Mouse (Mus musculus) spleen, postnatal 14 days (tissue): ENCODE data around the gene Plin5.
A peak's percentile ranks its signal among the peaks of the same experiment; 100 is the strongest.

Experiments used
- DNase-seq, 2 experiments: peaks; one replicate each; pipeline ENCODE4 v3.0.0; 2021 to 2022; ENCODE audit warnings: low spot score in 2 of 2

Gene Plin5

GRCm38 (mm10) chr17:56117251-56117710 is at the start of gene Plin5:
TSS of gene Plin5 (minus strand) at chr17:56117596.
- DNase-seq, result no peak

- DNase-seq, result no peak
Observed at GRCm38 (mm10) chr17:56165671-56166070, 48.3 kb upstream of the Plin5 start.

- DNase-seq, result no peak
Observed at GRCm38 (mm10) chr17:56164510-56164909, 47.1 kb upstream of the Plin5 start.

GRCm38 (mm10) chr17:56163523-56164102 is 46.2 kb upstream of the Plin5 start:
- no peak for DNase-seq

- DNase-seq, result peak; percentile 73 to 87
Observed at GRCm38 (mm10) chr17:56162231-56162774, 44.9 kb upstream of the Plin5 start, which contains the start of gene Tnfaip8l1. TSS of gene Tnfaip8l1 (plus strand) at chr17:56162477.

- no peak for DNase-seq
Observed at GRCm38 (mm10) chr17:56159729-56160128, 42.3 kb upstream of the Plin5 start.

- DNase-seq, result no peak
Observed at GRCm38 (mm10) chr17:56153643-56154042, 36.2 kb upstream of the Plin5 start.

- no peak for DNase-seq
Observed at GRCm38 (mm10) chr17:56149897-56150296, 32.5 kb upstream of the Plin5 start.

GRCm38 (mm10) chr17:56148790-56149618 is 31.6 kb upstream of the Plin5 start:
- no peak for DNase-seq

GRCm38 (mm10) chr17:56148280-56148679 is 30.9 kb upstream of the Plin5 start:
- no peak for DNase-seq

GRCm38 (mm10) chr17:56147420-56147819 is 30.0 kb upstream of the Plin5 start:
- DNase-seq, result no peak

GRCm38 (mm10) chr17:56146131-56146530 is 28.7 kb upstream of the Plin5 start:
- DNase-seq, result no peak

GRCm38 (mm10) chr17:56144546-56144945 is 27.1 kb upstream of the Plin5 start:
- DNase-seq, result no peak

GRCm38 (mm10) chr17:56141702-56142605 is 24.6 kb upstream of the Plin5 start:
- no peak for DNase-seq

- no peak for DNase-seq
Observed at GRCm38 (mm10) chr17:56139858-56140595, 22.6 kb upstream of the Plin5 start, which contains the start of gene Sema6b. TSS of gene Sema6b (minus strand) at chr17:56140343.

- no peak for DNase-seq
Observed at GRCm38 (mm10) chr17:56139355-56139754, 22.0 kb upstream of the Plin5 start.

- DNase-seq, result no peak
Observed at GRCm38 (mm10) chr17:56137839-56138613, 20.6 kb upstream of the Plin5 start.

GRCm38 (mm10) chr17:56136558-56136957 is 19.2 kb upstream of the Plin5 start:
- DNase-seq, result no peak

GRCm38 (mm10) chr17:56134463-56134971 is 17.1 kb upstream of the Plin5 start:
- peak; percentile 56 to 73 for DNase-seq
